Mouse (Mus musculus): ENCODE measurements at regions not wholly inside any gene's neighbourhood (a gene's known extent, or its start where the extent isn't known, plus 50 kb on each side); places are given as distances from the start of the nearest gene placed in this dataset.

- DNase-seq (ENCODE audit: low spot score in 2 of 2) = no peak
- intact Hi-C loops (cut with DNase I) = no loop called here
Measured at GRCm38 (mm10) chr4:153070190-153070745, 412.3 kb downstream of the Ajap1 start.

DNA sequence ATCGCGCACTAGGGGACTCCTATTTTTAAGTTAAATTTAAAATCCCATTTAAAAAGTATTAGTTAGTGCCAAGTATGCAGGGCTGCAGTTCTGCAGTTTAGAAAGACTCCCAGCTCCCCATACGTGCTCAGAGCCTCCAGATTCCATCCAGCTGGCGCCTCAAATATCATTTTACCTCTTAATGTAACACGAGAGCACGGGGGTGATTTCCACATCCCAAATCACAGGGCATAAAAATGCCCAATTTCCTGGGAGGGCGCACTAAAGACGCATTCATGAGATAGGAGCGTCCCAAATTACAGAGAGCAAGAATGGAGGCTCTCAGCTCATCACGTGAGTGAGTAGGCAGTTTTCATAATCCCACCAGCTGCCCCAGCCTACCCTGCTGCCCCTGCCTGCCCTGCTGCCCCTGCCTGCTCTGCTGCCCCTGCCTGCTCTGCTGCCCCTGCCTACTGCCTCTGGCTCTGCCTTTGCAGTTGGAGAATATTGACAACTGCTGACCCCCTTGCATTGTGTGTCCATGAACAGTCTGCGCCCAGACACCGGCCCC, 414.1 kb downstream of the Ajap1 start:
- intact Hi-C loops (cut with DNase I) = no loop called here
- DNase-seq (ENCODE audit: low spot score in 2 of 2) = no peak

- no peak for DNase-seq (ENCODE audit: low spot score in 2 of 2)
- intact Hi-C loops (cut with DNase I) = no loop called here
Measured at GRCm38 (mm10) chr4:153064021-153064605, 418.5 kb downstream of the Ajap1 start.

GRCm38 (mm10) chr4:153063402-153063801, 419.2 kb downstream of the Ajap1 start:
- intact Hi-C loops (cut with DNase I) = no loop called here
- DNase-seq (ENCODE audit: low spot score in 2 of 2) = no peak

DNA sequence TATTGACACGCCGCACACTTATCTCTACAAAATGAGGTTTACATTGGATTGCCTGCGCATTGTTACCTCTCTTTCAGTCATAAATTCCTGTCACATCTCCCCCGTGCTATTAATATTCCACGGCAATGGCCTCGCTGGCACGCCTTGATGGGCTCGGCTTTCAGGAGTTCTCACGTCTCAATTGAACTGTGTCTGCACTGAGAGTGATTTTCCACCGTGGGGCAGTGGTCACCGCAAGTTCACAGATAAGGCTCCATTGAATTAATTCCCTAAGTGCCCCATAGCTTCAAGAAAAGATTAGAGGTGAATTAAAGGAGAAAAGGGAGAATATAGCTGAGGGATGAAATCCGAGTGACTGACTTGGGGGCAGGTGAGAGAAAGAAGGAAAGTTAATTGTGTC, 424.5 kb downstream of the Ajap1 start:
- DNase-seq (ENCODE audit: low spot score in 2 of 2) = no peak
- intact Hi-C loops (cut with DNase I) = no loop called here

- DNase-seq (ENCODE audit: low spot score in 2 of 2) = no peak
- intact Hi-C loops (cut with DNase I) = no loop called here
Measured at GRCm38 (mm10) chr4:153023711-153024110, 458.9 kb downstream of the Ajap1 start.

- intact Hi-C loops (cut with DNase I) = loop anchor here (2.0 to 10.0 kb wide), 3 partner anchors 120 to 466 kb away; partner anchors contain the start of gene Ajap1
- no peak for DNase-seq (ENCODE audit: low spot score in 2 of 2)
Measured at GRCm38 (mm10) chr4:153019211-153019610, 463.4 kb downstream of the Ajap1 start.

- peak; percentile 65 to 87 for DNase-seq (ENCODE audit: low spot score in 2 of 2)
- intact Hi-C loops (cut with DNase I) = loop anchor here (2.0 to 10.0 kb wide), 3 partner anchors 120 to 466 kb away; partner anchors contain the start of gene Ajap1
Measured at GRCm38 (mm10) chr4:153018138-153018921, 464.3 kb downstream of the Ajap1 start.

DNA sequence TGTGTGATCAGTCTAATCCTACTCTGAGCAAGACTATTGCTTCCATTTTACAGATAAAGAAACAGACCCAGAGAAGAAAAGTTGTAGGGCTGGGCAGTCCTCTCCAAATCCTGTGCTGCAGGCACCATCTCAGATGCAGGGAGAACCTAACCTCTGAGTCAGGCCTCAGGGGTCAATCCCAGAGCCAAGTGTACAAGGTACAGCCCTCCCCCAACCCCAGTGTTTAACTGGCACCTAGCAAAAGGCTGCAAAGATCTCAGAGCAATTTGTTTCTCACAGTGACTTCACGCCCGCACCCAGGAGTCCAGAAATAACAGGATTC, 464.8 kb downstream of the Ajap1 start:
- DNase-seq (ENCODE audit: low spot score in 2 of 2) = no peak
- intact Hi-C loops (cut with DNase I) = loop anchor here (2.0 to 10.0 kb wide), 3 partner anchors 119 to 467 kb away; partner anchors contain the start of gene Ajap1

DNA sequence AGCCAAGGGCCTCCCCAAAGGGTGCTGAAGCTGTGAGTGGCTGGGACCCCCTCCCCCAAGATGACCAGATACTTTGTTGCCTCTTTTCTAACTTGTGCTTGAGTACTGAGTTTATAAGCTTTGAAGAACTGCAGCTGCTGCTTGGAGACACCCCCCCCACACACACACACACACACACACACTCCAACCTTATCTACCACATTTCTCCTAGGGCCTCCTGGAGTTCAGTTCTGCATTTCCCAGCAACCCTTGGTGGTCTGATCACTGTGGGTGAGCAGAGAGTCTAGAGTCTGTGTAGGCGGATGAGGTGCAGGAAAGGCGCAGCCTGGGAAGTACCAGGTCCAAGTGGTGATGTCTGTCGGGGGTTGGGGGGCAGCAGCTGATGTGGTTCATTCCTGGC, 479.3 kb downstream of the Ajap1 start:
- no peak for DNase-seq (ENCODE audit: low spot score in 2 of 2)
- intact Hi-C loops (cut with DNase I) = no loop called here

DNA sequence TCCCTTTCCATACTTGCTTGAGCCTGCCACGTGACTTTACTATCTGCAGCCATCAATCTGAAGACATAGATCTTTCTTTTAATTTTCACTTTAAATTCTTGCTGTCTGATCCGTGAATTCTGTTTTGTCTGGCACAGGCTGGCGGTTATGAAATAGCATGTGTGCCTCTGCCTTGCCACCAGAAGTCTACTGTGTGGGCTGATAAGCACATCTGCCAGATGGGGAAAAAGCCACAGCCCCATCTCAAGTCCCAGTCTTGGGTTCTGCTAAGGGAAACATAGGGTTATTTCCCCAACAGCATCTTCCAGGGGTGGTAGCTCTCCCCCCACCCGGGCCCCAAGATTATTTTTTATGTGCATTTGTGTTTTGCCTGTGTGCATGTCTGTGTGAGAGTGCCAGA, 480.1 kb downstream of the Ajap1 start:
- intact Hi-C loops (cut with DNase I) = no loop called here
- peak; percentile 20 to 63 for DNase-seq (ENCODE audit: low spot score in 2 of 2)

DNA sequence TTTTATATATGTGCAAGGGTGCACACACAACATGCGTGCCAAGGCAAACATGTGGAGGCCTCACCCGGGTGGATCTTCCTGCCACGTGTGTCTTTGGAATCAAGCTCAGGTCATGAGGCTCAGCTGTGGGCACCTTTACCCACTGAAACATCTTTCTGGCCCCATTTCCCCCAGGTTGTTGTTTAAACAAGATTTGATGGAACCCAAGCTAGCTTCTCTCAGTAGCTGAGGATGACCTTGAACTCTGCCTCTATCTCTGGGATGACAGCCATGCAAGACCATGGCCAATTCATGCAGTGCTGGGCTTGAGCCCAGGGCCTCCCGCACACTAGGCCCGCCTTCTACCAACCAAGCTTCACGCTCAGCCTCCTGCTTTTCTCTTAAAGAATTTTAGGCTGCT, 480.9 kb downstream of the Ajap1 start:
- no peak for DNase-seq (ENCODE audit: low spot score in 2 of 2)
- intact Hi-C loops (cut with DNase I) = no loop called here

GRCm38 (mm10) chr4:152999526-152999925, 483.1 kb downstream of the Ajap1 start:
- no peak for DNase-seq (ENCODE audit: low spot score in 2 of 2)
- intact Hi-C loops (cut with DNase I) = no loop called here

GRCm38 (mm10) chr4:152997251-152997650, 485.4 kb downstream of the Ajap1 start:
- DNase-seq (ENCODE audit: low spot score in 2 of 2) = no peak
- intact Hi-C loops (cut with DNase I) = no loop called here

DNA sequence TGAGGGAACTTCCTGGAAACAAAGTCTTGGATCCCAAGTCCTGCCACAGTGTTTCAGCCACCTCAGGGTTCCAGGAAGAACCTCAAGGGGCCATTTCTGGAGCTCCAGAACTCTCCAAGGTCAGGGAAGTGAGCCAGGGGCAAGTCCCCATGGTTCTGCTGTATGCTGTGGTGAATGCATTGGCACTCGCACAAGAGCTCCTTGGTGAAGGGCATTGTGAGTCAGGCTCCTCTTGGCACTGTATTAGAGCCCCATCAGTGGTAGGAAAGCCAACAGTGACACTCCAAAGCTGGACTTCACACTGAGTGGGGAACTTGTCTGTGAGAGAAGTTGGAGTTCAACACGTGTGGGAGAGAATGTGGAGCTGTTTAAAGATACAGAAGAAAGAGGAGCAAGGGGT, 486.0 kb downstream of the Ajap1 start:
- DNase-seq (ENCODE audit: low spot score in 2 of 2) = no peak
- intact Hi-C loops (cut with DNase I) = no loop called here

GRCm38 (mm10) chr4:152995052-152995595, 487.5 kb downstream of the Ajap1 start:
- intact Hi-C loops (cut with DNase I) = no loop called here
- DNase-seq (ENCODE audit: low spot score in 2 of 2) = no peak

GRCm38 (mm10) chr4:152994206-152994605, 488.4 kb downstream of the Ajap1 start:
- intact Hi-C loops (cut with DNase I) = no loop called here
- no peak for DNase-seq (ENCODE audit: low spot score in 2 of 2)

- DNase-seq (ENCODE audit: low spot score in 2 of 2) = no peak
- intact Hi-C loops (cut with DNase I) = no loop called here
Measured at GRCm38 (mm10) chr4:152990266-152990665, 492.3 kb downstream of the Ajap1 start.

DNA sequence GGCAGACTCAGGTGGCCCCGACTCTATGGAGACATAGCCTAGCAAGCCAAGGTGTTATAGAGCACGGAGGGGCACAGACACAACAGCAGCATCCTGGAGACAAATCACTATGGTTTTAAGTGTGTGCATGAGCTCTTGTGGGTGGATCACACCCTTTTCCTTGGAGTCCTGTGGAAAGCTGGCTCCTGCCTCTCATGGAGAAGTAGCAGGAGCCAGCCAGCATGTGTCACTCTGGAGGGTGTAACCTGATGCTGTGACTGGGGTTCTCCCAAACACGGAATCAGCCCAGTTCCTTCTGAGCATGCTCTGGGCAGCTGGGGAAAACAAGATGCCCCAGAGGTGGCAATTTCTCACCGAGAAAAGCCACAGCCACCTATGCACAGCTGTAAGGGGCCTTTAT, 494.9 kb downstream of the Ajap1 start:
- intact Hi-C loops (cut with DNase I) = no loop called here
- DNase-seq (ENCODE audit: low spot score in 2 of 2) = peak in 1 of 2 experiments; percentile 64

DNA sequence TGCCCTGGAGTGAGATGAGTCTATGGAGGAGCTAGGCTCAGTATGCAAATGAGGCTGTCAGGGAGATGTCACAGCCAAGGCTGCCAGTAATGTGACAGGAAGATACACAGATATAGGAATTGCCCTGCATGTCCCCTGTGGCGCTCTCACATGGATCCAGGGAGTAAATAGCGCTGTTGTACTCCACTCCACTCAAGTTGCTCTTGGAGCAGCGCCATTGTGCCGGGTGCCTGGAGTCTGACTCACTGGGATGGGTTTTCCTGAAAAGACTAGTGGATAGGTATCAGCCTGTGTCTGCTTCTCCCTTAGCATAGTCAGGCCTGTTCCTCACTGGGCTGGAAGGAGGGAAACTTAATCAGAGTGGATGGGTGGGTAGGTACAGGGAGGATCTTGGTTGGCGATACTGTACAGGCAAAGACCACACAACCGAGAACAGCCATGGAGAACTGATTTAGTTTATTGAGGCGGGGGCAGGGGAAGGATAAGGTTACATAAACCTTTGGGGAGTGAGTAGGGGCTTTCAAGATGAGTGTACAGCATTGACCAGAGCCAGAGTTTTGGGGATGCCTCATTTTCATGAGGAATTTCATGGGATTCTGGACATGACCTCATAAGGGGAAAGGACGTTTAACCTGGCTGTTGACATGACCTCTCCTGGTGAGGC, 497.5 kb upstream of the Kcnab2 start:
- peak in 1 of 2 experiments; percentile 14 for DNase-seq (ENCODE audit: low spot score in 2 of 2)
- intact Hi-C loops (cut with DNase I) = no loop called here

Measured in left cerebral cortex, postnatal 25 days (tissue).